Mouse (Mus musculus) ES-E14 (cell line): ENCODE data around the gene Tbkbp1. TPM values are rescaled to one million over a fixed set of nuclear protein-coding genes. Genes with fewer than 3 reads are reported as not detected.

ENCODE experiments used
- DNase-seq: peaks from one replicate; pipeline ENCODE4 v3.0.0-alpha.2; 2013; ENCODE audit warnings: low read depth, low spot score
- H3K27ac ChIP-seq: 2 replicates; pipeline ENCODE4 v1.5.1; 2012; ENCODE audit warnings: low read depth, mild to moderate bottlenecking, low read length, moderate library complexity, mixed read lengths; ENCODE audit not compliant: poor library complexity, insufficient read depth, severe bottlenecking
- H3K36me3 ChIP-seq: 2 replicates; pipeline ENCODE4 v1.6.1; 2012; ENCODE audit warnings: mild to moderate bottlenecking, low read length, moderate library complexity, mixed read lengths; ENCODE audit not compliant: control insufficient read depth, poor library complexity, insufficient read depth, severe bottlenecking
- H3K4me1 ChIP-seq, 2 experiments: fragments of 150-350 bp in 1 of 2; sonication (generic) in 1 of 2; 2 replicates each; pipeline ENCODE4 v1.6.1; 2012; ENCODE audit warnings: low read length in 2 of 2, mild to moderate bottlenecking in 1 of 2, mixed read lengths in 1 of 2; ENCODE audit not compliant: control insufficient read depth in 2 of 2, insufficient read depth in 2 of 2, poor library complexity in 1 of 2
- H3K4me3 ChIP-seq, 2 experiments: fragments of 150-350 bp in 1 of 2; sonication (generic) in 1 of 2; 2 replicates each; pipeline ENCODE4 v1.5.1; 2012; ENCODE audit warnings: low read length in 2 of 2, low read depth in 1 of 2, mild to moderate bottlenecking in 1 of 2, mixed read lengths in 1 of 2; ENCODE audit not compliant: insufficient read depth in 1 of 2, poor library complexity in 1 of 2, severe bottlenecking in 1 of 2
- H3K9ac ChIP-seq: 2 replicates; pipeline ENCODE4 v1.6.1; 2012; ENCODE audit warnings: low read depth, mild to moderate bottlenecking, low read length, mixed read lengths; ENCODE audit not compliant: poor library complexity, insufficient read depth, severe bottlenecking
- H3K9me3 ChIP-seq: fragments of 150-350 bp; sonication (generic); 2 replicates; pipeline ENCODE4 v1.6.1; 2012; ENCODE audit warnings: low read depth, mild to moderate bottlenecking, low read length; ENCODE audit not compliant: control insufficient read depth, insufficient read depth
- CHD2 ChIP-seq: IDR thresholded peaks from 2 replicates; pipeline ENCODE4 v1.6.1; 2014; ENCODE audit warnings: mild to moderate bottlenecking, low read depth, low read length, inconsistent platforms
- HCFC1 ChIP-seq: IDR thresholded peaks from 2 replicates; pipeline ENCODE4 v1.6.1; 2012; ENCODE audit warnings: low read length, inconsistent platforms, borderline replicate concordance; ENCODE audit not compliant: insufficient read depth
- MAFK ChIP-seq: IDR thresholded peaks from 2 replicates; pipeline ENCODE4 v1.6.1; 2014; ENCODE audit warnings: mild to moderate bottlenecking, low read depth, low read length, inconsistent platforms; ENCODE audit not compliant: insufficient read depth
- ZC3H11A ChIP-seq: IDR thresholded peaks from 2 replicates; pipeline ENCODE4 v1.6.1; 2012; ENCODE audit warnings: low read depth, mild to moderate bottlenecking, inconsistent platforms, low read length, borderline replicate concordance
- ZNF384 ChIP-seq: IDR thresholded peaks from 2 replicates; pipeline ENCODE4 v1.6.1; 2012; ENCODE audit warnings: low read depth, low read length, inconsistent platforms
- in situ Hi-C, 2 experiments: fragments of 600-800 bp; cut with MboI; formaldehyde crosslinking; loops; one replicate each; pipeline ENCODE4 v1.15.1; 2025; ENCODE audit warnings: low sequenced_read_pairs in 2 of 2, inconsistent platforms in 1 of 2; ENCODE audit not compliant: unreplicated experiment in 2 of 2
- total RNA-seq: library from RNA; depleted of rRNA; stranded (reverse); fragments of 300-350 nt; gene quantifications from 2 replicates; pipeline ENCODE4 v1.2.3, GENCODE M21; 2012

Tbkbp1 gene
- total RNA-seq, 1 experiment: 4.5 TPM

DNA sequence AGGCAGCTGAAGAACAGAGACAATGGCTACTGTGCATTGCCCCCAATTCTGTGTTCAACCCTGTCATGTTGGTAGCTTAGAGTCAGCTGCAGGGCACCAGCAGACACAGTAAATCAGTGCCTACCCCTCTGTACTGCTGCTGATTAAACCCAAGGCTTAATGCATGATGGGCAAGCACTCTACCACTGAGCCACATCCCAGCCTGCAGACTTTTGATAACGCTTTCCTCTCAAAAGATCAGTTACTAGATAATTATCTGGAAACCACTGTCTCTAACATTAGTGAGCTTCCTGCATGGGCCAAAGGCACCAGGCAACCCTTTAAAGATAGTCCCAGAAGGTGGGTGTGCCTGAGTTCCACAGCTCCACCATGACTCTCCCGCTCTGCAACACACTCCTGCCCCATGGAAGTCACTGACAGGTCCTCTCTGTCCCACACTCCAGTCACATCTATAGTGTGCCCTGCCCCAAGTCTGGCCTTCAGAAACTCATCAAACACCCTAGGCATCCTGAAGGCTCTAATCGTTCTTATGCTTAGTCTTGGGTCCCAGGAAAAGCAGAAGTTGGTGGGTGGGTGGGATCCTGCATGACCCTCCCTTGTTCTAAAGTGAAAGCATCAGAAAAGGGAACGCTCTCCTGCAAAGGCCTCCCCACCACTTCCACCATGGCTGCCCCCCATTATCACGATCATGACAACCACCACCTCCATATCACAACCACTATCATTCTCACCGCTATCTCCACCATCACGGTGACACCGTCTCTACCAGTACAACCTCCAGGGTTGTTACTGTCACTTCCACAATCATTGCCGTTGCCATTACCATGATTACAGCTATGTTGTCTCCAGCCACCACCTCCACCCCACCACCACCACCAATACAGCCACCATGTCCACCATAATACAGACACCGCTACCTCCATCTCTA is 47.9 kb downstream of the Tbkbp1 start:
- in situ Hi-C loops: no loop called here
- no peak overlapping the region; the same call in 1 of the 2 replicates for H3K27ac ChIP-seq
- TF ChIP-seq HCFC1: no peak
- TF ChIP-seq ZC3H11A: no peak
- no peak for TF ChIP-seq MAFK
- no peak for TF ChIP-seq ZNF384
- TF ChIP-seq CHD2: no peak

DNA sequence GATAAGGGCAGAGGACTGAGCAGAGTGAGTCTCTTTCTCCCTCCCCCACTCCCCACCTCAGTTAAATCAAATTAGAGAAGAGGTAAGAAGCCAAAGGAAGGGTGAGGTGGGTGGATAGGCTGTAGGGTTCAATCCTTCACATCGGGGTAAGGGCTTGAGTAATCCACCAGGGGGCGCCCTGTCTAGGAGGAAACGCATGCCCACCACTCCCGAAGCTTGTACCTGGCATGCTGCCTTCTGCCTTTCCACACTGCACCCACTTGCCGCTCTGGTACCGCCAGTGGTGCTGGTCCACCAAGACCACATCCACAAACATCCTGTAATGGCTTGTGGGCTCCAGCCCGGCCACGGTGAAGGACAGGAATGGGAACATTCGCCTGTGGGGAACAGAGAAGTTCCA is 49.6 kb downstream of the Tbkbp1 start:
- Histone ChIP-seq H3K9ac (no peak overlapping the region), H3K4me1 (peaks cover 0 to 2% of the 10 kb centered on the region in 2 experiments; a peak in 1 of 4 replicates), H3K4me3 (no peak overlapping the region), H3K27ac (no peak overlapping the region), H3K36me3 (no peaks in the 10 kb centered on the region), H3K9me3 (no peaks in the 10 kb centered on the region)
- in situ Hi-C loops: no loop called here
- TF ChIP-seq HCFC1 (no peak), MAFK (no peak), ZC3H11A (no peak), ZNF384 (no peak), CHD2 (no peak)
- DNase-seq: peak; percentile 56

More for the DNA sequence above, 47.9 kb downstream of the Tbkbp1 start:
- no peak overlapping the region for H3K9ac ChIP-seq
- no peaks in the 10 kb centered on the region for H3K36me3 ChIP-seq
- H3K9me3 ChIP-seq: no peaks in the 10 kb centered on the region
- H3K4me1 ChIP-seq: peaks cover 0 to 2% of the 10 kb centered on the region in 2 experiments; a peak in 1 of 4 replicates
- no peak overlapping the region for H3K4me3 ChIP-seq
- no peak for DNase-seq

DNA sequence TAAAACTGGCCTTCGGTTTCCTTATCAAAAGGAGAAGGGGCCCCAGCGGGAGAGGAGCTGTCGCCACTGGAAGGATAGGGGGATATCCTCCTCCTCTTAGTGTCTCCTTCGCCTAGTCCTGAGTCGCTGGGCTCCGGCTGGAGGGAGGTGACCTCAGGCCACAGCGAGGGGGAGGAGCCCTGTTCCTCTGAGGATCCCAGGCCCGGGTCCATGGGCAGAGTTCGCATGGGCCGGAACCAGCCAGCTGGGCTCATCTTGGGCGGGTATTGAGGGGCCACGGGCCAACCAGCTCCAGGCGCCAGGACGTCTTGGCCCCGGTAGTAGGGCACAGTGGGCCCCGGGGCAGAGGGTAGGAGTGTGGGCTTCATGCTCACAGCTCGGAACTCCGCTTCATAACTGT is 52.5 kb downstream of the Tbkbp1 start:
- H3K4me1 ChIP-seq: peaks cover 0 to 2% of the 10 kb centered on the region in 2 experiments; a peak in 1 of 4 replicates
- no peaks in the 10 kb centered on the region for H3K9me3 ChIP-seq
- H3K27ac ChIP-seq: no peak overlapping the region
- H3K4me3 ChIP-seq: peak overlapping the region; percentile 23 to 36; a peak in 2 of 4 replicates
- no peak for TF ChIP-seq HCFC1
- no peak for TF ChIP-seq ZC3H11A
- TF ChIP-seq MAFK: no peak
- in situ Hi-C loops: no loop called here
- H3K9ac ChIP-seq: no peak overlapping the region
- no peaks in the 10 kb centered on the region for H3K36me3 ChIP-seq
- no peak for DNase-seq

DNA sequence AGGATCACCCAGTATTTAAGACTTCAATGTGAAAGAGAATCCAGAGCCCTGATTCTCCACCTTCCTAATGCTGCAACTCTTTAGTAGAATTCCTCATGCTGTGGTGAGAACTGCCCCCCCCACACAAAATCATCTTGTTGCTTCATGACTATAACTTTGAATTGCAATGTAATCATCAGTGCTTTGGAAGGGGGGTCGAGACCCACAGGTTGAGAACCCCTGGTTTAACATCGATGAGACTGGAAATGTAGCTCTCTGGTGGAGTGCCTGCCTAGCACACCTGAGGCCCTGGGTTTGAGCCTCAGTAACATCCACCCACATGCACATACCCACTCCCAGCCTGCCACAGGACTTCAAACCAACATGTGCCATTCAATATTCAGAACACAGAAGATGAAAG is 56.7 kb downstream of the Tbkbp1 start:
- in situ Hi-C loops: no loop called here
- peak; percentile 91 for TF ChIP-seq CHD2
- no peak for TF ChIP-seq HCFC1
- TF ChIP-seq ZNF384: no peak
- TF ChIP-seq MAFK: no peak
- Histone ChIP-seq H3K4me1 (peaks cover 0 to 2% of the 10 kb centered on the region in 2 experiments; a peak in 1 of 4 replicates), H3K9ac (no peak overlapping the region), H3K36me3 (no peaks in the 10 kb centered on the region), H3K27ac (no peak overlapping the region), H3K4me3 (no peak overlapping the region), H3K9me3 (no peaks in the 10 kb centered on the region)
- DNase-seq: no peak
